Mouse (Mus musculus) liver, embryonic 16.5 days (tissue): Measurements from ENCODE around the gene Npas3. TPM values are rescaled to one million over a fixed set of nuclear protein-coding genes. Genes with fewer than 3 reads are reported as not detected.

Experiments used
- ATAC-seq: fragments of 200-750 bp; cut with Nextera tagmentation; 2 replicates; pipeline ENCODE4 v1.8.0; 2017; ENCODE audit warnings: low read depth, mild to moderate bottlenecking, moderate number of reproducible peaks, moderate library complexity
- H3K27ac ChIP-seq: fragments of 300-500 bp; sonication (generic); 2 replicates; pipeline ENCODE4 v1.5.1; 2014; ENCODE audit warnings: mild to moderate bottlenecking, low read length
- H3K27me3 ChIP-seq: fragments of 300-500 bp; sonication (generic); 2 replicates; pipeline ENCODE4 v1.6.1; 2014; ENCODE audit warnings: low read depth, low read length, mixed read lengths; ENCODE audit not compliant: control insufficient read depth, insufficient read depth
- H3K36me3 ChIP-seq: fragments of 300-500 bp; sonication (generic); 2 replicates; pipeline ENCODE4 v1.6.1; 2014; ENCODE audit warnings: mild to moderate bottlenecking; ENCODE audit not compliant: control insufficient read depth, insufficient read depth
- H3K4me1 ChIP-seq: fragments of 300-500 bp; sonication (generic); 2 replicates; pipeline ENCODE4 v1.6.1; 2014; ENCODE audit warnings: low read depth, low read length, mixed read lengths; ENCODE audit not compliant: control insufficient read depth
- H3K4me2 ChIP-seq: fragments of 300-500 bp; sonication (generic); 2 replicates; pipeline ENCODE4 v1.6.1; 2014; ENCODE audit warnings: low read depth, low read length, mixed read lengths
- H3K4me3 ChIP-seq: fragments of 300-500 bp; sonication (generic); 2 replicates; pipeline ENCODE4 v1.5.1; 2014; ENCODE audit warnings: low read depth, mild to moderate bottlenecking, low read length
- H3K9ac ChIP-seq: fragments of 300-500 bp; sonication (generic); 2 replicates; pipeline ENCODE4 v1.6.1; 2014; ENCODE audit warnings: low read depth, low read length
- H3K9me3 ChIP-seq: fragments of 300-500 bp; sonication (generic); replicated peaks from 2 replicates; pipeline ENCODE4 v1.6.1; 2016; ENCODE audit warnings: low read length; ENCODE audit not compliant: control insufficient read depth
- WGBS: fragments of 180-500 bp; shearing (Covaris S2); extraction: QIAGEN DNeasy Blood & Tissue Kit; methylation state at CpG from one replicate; pipeline ENCODE4 v1.1.7; 2014; ENCODE audit not compliant: insufficient replicate concordance; 5-methylcytosine and 5-hydroxymethylcytosine counted together
- polyA plus RNA-seq: library from polyadenylated mRNA; unstranded; fragments of >200 nt; fragmentation: Nextera tagmentation; extraction: Ambion mirVana; gene quantifications from 2 replicates; pipeline ENCODE4 v1.2.1, GENCODE M21; 2015

Npas3 gene
- polyA plus RNA-seq, 1 experiment from 2014 or later: 0.12 TPM

GRCm38 (mm10) chr12:53825898-53826605 is 577.6 kb downstream of the Npas3 start:
- WGBS: 36% methylated on average over 12 of the region's 12 CpGs
- Histone ChIP-seq H3K4me3 (no peak overlapping the region), H3K4me2 (no peak overlapping the region), H3K27ac (no peak overlapping the region), H3K4me1 (no peaks in the 10 kb centered on the region), H3K9me3 (no peaks in the 10 kb centered on the region), H3K9ac (no peak overlapping the region), H3K36me3 (no peaks in the 10 kb centered on the region), H3K27me3 (no peaks in the 10 kb centered on the region)
- ATAC-seq: no peak

- no peak overlapping the region for H3K4me3 ChIP-seq
- no peak overlapping the region for H3K9ac ChIP-seq
- no peaks in the 10 kb centered on the region for H3K36me3 ChIP-seq
- WGBS: 69% methylated on average over 3 of the region's 3 CpGs
- no peak overlapping the region for H3K27ac ChIP-seq
- H3K4me1 ChIP-seq: peaks cover 3% of the 10 kb centered on the region
- no peak overlapping the region for H3K4me2 ChIP-seq
- no peaks in the 10 kb centered on the region for H3K27me3 ChIP-seq
- H3K9me3 ChIP-seq: no peaks in the 10 kb centered on the region
- no peak for ATAC-seq
Observed at GRCm38 (mm10) chr12:53826812-53827211, 578.3 kb downstream of the Npas3 start.

GRCm38 (mm10) chr12:53832590-53832989 is 584.1 kb downstream of the Npas3 start:
- Histone ChIP-seq H3K9me3 (no peaks in the 10 kb centered on the region), H3K27me3 (no peaks in the 10 kb centered on the region), H3K27ac (peak overlapping the region; percentile 89), H3K9ac (peak overlapping the region; percentile 30), H3K36me3 (no peaks in the 10 kb centered on the region), H3K4me1 (peaks cover 42% of the 10 kb centered on the region), H3K4me3 (peak overlapping the region; percentile 27), H3K4me2 (peak overlapping the region; percentile 48)
- 25% methylated on average over 6 of the region's 6 CpGs for WGBS
- ATAC-seq: peak; percentile 90

GRCm38 (mm10) chr12:53833348-53833747 is 584.9 kb downstream of the Npas3 start:
- no peak for ATAC-seq
- Histone ChIP-seq H3K4me3 (peak overlapping the region; percentile 27; the same call in 1 of the 2 replicates), H3K9ac (peak overlapping the region; percentile 21; the same call in 1 of the 2 replicates), H3K27ac (peak overlapping the region; percentile 89), H3K36me3 (no peaks in the 10 kb centered on the region), H3K4me1 (peaks cover 50% of the 10 kb centered on the region), H3K4me2 (peak overlapping the region; percentile 48; the same call in 1 of the 2 replicates), H3K27me3 (no peaks in the 10 kb centered on the region), H3K9me3 (no peaks in the 10 kb centered on the region)
- 71% methylated on average over 2 of the region's 2 CpGs for WGBS

- Histone ChIP-seq H3K27me3 (no peaks in the 10 kb centered on the region), H3K27ac (peak overlapping the region; percentile 72), H3K9me3 (no peaks in the 10 kb centered on the region), H3K36me3 (no peaks in the 10 kb centered on the region), H3K4me2 (no peak overlapping the region), H3K9ac (no peak overlapping the region), H3K4me1 (peaks cover 57% of the 10 kb centered on the region), H3K4me3 (no peak overlapping the region)
- WGBS: 67% methylated on average over 27 of the region's 27 CpGs
- ATAC-seq: no peak
Observed at GRCm38 (mm10) chr12:53836031-53836790, 587.7 kb downstream of the Npas3 start.

- WGBS: 35% methylated on average over 15 of the region's 15 CpGs
- H3K4me2 ChIP-seq: peak overlapping the region; percentile 46
- peak overlapping the region; percentile 49 for H3K9ac ChIP-seq
- peak overlapping the region; percentile 24; the same call in 1 of the 2 replicates for H3K4me3 ChIP-seq
- peaks cover 58% of the 10 kb centered on the region for H3K4me1 ChIP-seq
- no peaks in the 10 kb centered on the region for H3K36me3 ChIP-seq
- H3K27ac ChIP-seq: peak overlapping the region; percentile 95
- peak; percentile 84 for ATAC-seq
- H3K9me3 ChIP-seq: no peaks in the 10 kb centered on the region
- no peaks in the 10 kb centered on the region for H3K27me3 ChIP-seq
Observed at GRCm38 (mm10) chr12:53837408-53837807, 588.9 kb downstream of the Npas3 start.

GRCm38 (mm10) chr12:53838541-53838940 is 590.1 kb downstream of the Npas3 start:
- Histone ChIP-seq H3K27ac (peak overlapping the region; percentile 95; the same call in 1 of the 2 replicates), H3K27me3 (no peaks in the 10 kb centered on the region), H3K4me3 (no peak overlapping the region), H3K36me3 (no peaks in the 10 kb centered on the region), H3K4me1 (peaks cover 49% of the 10 kb centered on the region), H3K4me2 (no peak overlapping the region), H3K9me3 (no peaks in the 10 kb centered on the region), H3K9ac (no peak overlapping the region)
- WGBS: 62% methylated on average over 7 of the region's 7 CpGs
- ATAC-seq: no peak

GRCm38 (mm10) chr12:53841928-53842671 is 593.6 kb downstream of the Npas3 start:
- Histone ChIP-seq H3K9me3 (no peaks in the 10 kb centered on the region), H3K4me1 (peaks cover 24% of the 10 kb centered on the region), H3K4me2 (no peak overlapping the region), H3K27ac (no peak overlapping the region), H3K36me3 (no peaks in the 10 kb centered on the region), H3K27me3 (no peaks in the 10 kb centered on the region), H3K9ac (no peak overlapping the region), H3K4me3 (no peak overlapping the region)
- 44% methylated on average over 16 of the region's 16 CpGs for WGBS
- ATAC-seq: no peak
